Mouse (Mus musculus): Measurements from ENCODE around the gene Rpp14. TPM values are rescaled to one million over a fixed set of nuclear protein-coding genes. Genes with fewer than 3 reads are reported as not detected.
A peak's percentile ranks its signal among the peaks of the same experiment; 100 is the strongest.

Gene Rpp14
- polyA plus RNA-seq, 1 experiment from 2014 or later, result 47.6 TPM

GRCm38 (mm10) chr14:8082949-8083348 is 2.8 kb downstream of the Rpp14 start:
- Histone ChIP-seq H3K27ac (ENCODE audit: low read length) (no peak overlapping the region), H3K36me3 (ENCODE audit: control insufficient read depth, insufficient read depth, low read length) (peaks cover 24% of the 10 kb centered on the region), H3K4me1 (replicated peaks; ENCODE audit: control insufficient read depth, insufficient read depth, low read length) (peaks cover 11% of the 10 kb centered on the region), H3K9me3 (ENCODE audit: control insufficient read depth, low read length) (no peaks in the 10 kb centered on the region), H3K4me3 (ENCODE audit: low read length) (no peak overlapping the region), H3K9ac (ENCODE audit: low read length) (no peak overlapping the region), H3K4me2 (ENCODE audit: low read depth, low read length) (no peak overlapping the region), H3K27me3 (ENCODE audit: control insufficient read depth, insufficient read depth, low read depth, low read length) (no peaks in the 10 kb centered on the region)
- 83% methylated on average over 1 of the region's 1 CpGs for WGBS
- no peak for ATAC-seq (ENCODE audit: low read depth)

DNA sequence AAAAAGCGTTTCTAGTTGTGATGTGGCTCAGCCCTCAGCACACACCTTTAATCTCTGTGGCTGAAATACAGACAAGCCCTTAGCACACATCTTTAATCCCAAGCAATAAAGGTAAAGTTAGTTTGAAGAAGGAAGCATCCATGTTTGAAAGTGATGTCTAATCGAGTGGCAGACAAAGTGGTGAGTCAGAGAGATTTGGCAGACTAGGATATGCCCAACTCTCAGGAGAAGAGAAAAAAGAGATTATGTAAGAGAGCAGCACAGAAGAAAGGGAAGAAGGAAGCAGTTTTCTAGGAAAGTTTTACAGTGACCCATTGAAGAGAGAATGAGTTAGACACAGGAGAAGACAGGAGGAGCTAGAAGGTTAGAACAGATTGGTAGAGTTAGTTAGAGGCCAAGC is 8.8 kb downstream of the Rpp14 start:
- Histone ChIP-seq H3K27ac (ENCODE audit: low read length) (no peak overlapping the region), H3K27me3 (ENCODE audit: control insufficient read depth, insufficient read depth, low read depth, low read length) (no peaks in the 10 kb centered on the region), H3K4me3 (ENCODE audit: low read length) (no peak overlapping the region), H3K9ac (ENCODE audit: low read length) (no peak overlapping the region), H3K9me3 (ENCODE audit: control insufficient read depth, low read length) (no peaks in the 10 kb centered on the region), H3K4me1 (replicated peaks; ENCODE audit: control insufficient read depth, insufficient read depth, low read length) (no peaks in the 10 kb centered on the region), H3K4me2 (ENCODE audit: low read depth, low read length) (no peak overlapping the region), H3K36me3 (ENCODE audit: control insufficient read depth, insufficient read depth, low read length) (peaks cover 42% of the 10 kb centered on the region)
- 95% methylated on average over 2 of the region's 2 CpGs for WGBS
- ATAC-seq (ENCODE audit: low read depth), result no peak

DNA sequence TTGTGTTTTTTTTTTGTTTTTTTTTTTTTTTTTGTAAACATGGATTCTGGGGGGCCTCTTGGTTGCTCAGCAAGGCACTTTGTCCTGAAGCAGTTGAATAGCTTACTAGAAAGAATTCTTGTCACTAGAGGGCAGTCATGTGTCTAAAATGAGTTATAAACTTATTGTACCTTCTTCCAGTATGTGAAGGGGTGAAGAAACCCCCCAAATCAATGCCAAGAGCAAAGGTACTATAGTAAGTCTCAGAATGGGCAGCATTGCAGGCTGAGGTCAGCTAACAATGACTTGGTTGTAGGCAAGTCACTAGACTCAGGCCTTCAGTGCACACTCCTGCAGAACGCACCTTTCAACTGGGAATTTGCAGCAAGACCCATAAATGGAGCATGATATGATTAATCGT is 12.4 kb downstream of the Rpp14 start:
- H3K9ac ChIP-seq (ENCODE audit: low read length), result no peak overlapping the region
- no peak overlapping the region for H3K4me3 ChIP-seq (ENCODE audit: low read length)
- no peaks in the 10 kb centered on the region for H3K27me3 ChIP-seq (ENCODE audit: control insufficient read depth, insufficient read depth, low read depth, low read length)
- no peak for ATAC-seq (ENCODE audit: low read depth)
- H3K36me3 ChIP-seq (ENCODE audit: control insufficient read depth, insufficient read depth, low read length), result peaks cover 24% of the 10 kb centered on the region
- H3K27ac ChIP-seq (ENCODE audit: low read length), result no peak overlapping the region
- 89% methylated on average over 2 of the region's 2 CpGs for WGBS
- no peaks in the 10 kb centered on the region for H3K9me3 ChIP-seq (ENCODE audit: control insufficient read depth, low read length)
- peaks cover 6% of the 10 kb centered on the region for H3K4me1 ChIP-seq (replicated peaks; ENCODE audit: control insufficient read depth, insufficient read depth, low read length)
- H3K4me2 ChIP-seq (ENCODE audit: low read depth, low read length), result no peak overlapping the region

- Histone ChIP-seq H3K4me1 (replicated peaks; ENCODE audit: control insufficient read depth, insufficient read depth, low read length) (peaks cover 6% of the 10 kb centered on the region), H3K4me2 (ENCODE audit: low read depth, low read length) (no peak overlapping the region), H3K36me3 (ENCODE audit: control insufficient read depth, insufficient read depth, low read length) (peaks cover 19% of the 10 kb centered on the region), H3K27ac (ENCODE audit: low read length) (no peak overlapping the region), H3K9ac (ENCODE audit: low read length) (no peak overlapping the region), H3K4me3 (ENCODE audit: low read length) (no peak overlapping the region), H3K9me3 (ENCODE audit: control insufficient read depth, low read length) (no peaks in the 10 kb centered on the region), H3K27me3 (ENCODE audit: control insufficient read depth, insufficient read depth, low read depth, low read length) (no peaks in the 10 kb centered on the region)
- WGBS, result 62% methylated on average over 5 of the region's 5 CpGs
- no peak for ATAC-seq (ENCODE audit: low read depth)
Measured at GRCm38 (mm10) chr14:8093427-8093826, 13.3 kb downstream of the Rpp14 start.

DNA sequence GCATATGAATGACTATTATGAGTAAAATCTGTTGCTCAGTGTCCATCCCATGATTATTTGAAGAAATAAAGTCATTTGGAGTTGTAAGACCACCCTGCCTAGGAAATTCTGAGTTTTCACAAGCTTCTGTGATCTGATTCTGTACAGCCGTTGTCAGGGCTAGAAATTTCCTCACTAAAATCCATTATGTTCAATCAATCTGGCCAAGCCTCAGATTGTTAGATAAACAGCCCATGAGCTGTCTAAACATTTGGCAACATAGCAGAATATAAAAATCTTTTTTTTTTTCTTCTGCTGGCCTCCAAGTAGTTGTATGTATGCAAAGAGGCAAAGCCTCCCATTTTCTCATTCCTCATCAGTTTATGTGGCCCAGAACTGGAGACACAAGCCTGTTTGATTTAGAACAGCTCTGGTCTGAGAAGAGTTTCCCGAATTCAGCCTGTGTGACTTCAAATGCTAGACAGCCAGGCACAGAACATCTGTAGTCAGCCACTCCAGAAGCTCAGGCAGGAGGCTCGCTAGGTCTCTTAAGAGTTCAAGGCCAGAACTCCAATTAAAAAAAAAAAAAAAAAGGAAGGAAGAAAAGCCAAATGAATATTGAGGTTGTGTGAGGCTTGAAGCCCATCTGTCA is 14.9 kb downstream of the Rpp14 start:
- H3K9ac ChIP-seq (ENCODE audit: low read length), result no peak overlapping the region
- no peaks in the 10 kb centered on the region for H3K27me3 ChIP-seq (ENCODE audit: control insufficient read depth, insufficient read depth, low read depth, low read length)
- H3K4me1 ChIP-seq (replicated peaks; ENCODE audit: control insufficient read depth, insufficient read depth, low read length), result peaks cover 11% of the 10 kb centered on the region
- H3K9me3 ChIP-seq (ENCODE audit: control insufficient read depth, low read length), result no peaks in the 10 kb centered on the region
- H3K4me2 ChIP-seq (ENCODE audit: low read depth, low read length), result peak overlapping the region; percentile 30
- H3K4me3 ChIP-seq (ENCODE audit: low read length), result no peak overlapping the region
- WGBS, result 28% methylated on average over 3 of the region's 3 CpGs
- peak overlapping the region; percentile 73 for H3K27ac ChIP-seq (ENCODE audit: low read length)
- H3K36me3 ChIP-seq (ENCODE audit: control insufficient read depth, insufficient read depth, low read length), result peaks cover 9% of the 10 kb centered on the region
- ATAC-seq (ENCODE audit: low read depth), result peak; percentile 59

- peak overlapping the region; percentile 3; the same call in 1 of the 2 replicates for H3K9ac ChIP-seq (ENCODE audit: low read length)
- H3K27ac ChIP-seq (ENCODE audit: low read length), result peak overlapping the region; percentile 73
- ATAC-seq (ENCODE audit: low read depth), result peak; percentile 11
- peak overlapping the region; percentile 30 for H3K4me2 ChIP-seq (ENCODE audit: low read depth, low read length)
- no peak overlapping the region for H3K4me3 ChIP-seq (ENCODE audit: low read length)
- H3K36me3 ChIP-seq (ENCODE audit: control insufficient read depth, insufficient read depth, low read length), result peaks cover 4% of the 10 kb centered on the region
- no peaks in the 10 kb centered on the region for H3K27me3 ChIP-seq (ENCODE audit: control insufficient read depth, insufficient read depth, low read depth, low read length)
- peaks cover 11% of the 10 kb centered on the region for H3K4me1 ChIP-seq (replicated peaks; ENCODE audit: control insufficient read depth, insufficient read depth, low read length)
- no peaks in the 10 kb centered on the region for H3K9me3 ChIP-seq (ENCODE audit: control insufficient read depth, low read length)
- 29% methylated on average over 7 of the region's 7 CpGs for WGBS
Measured at GRCm38 (mm10) chr14:8095562-8095950, 15.4 kb downstream of the Rpp14 start.

DNA sequence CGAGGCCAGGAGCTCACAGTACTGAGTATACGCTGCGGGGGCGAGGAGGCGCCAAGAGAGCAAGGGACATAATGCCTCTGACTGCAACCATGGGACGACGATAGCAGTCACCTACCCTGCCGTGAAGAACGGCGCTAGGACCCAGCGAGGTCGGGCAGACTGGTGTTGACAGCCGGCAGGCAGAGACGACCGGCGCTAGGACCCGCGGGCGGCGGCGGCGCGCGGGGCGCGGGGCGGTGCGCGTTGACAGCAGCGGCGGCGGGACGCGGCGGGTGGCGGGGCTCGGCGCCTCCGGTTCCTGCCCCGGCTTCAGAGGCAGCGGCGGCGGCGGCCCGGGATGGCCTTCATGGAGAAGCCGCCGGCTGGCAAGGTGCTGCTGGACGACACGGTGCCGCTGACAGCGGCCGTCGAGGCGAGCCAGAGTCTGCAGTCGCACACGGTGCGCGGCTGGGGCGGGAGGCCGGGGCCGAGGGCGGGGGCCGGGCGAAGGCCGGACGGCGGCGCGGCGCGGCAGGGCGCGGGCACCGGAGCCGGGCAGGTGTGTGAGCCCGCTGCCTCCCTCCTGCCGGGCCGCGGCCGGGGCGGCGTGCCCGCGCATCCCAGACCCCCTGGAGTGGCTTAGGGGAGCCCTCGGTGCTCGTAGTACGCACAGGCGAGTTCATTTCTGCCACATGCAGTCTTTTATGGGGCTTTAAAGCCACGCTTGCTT is 18.0 kb downstream of the Rpp14 start, which contains the start of gene Pxk:
Gene Pxk, plus strand, starts transcription at position 234 of the 709 bp plus-strand sequence.
- peaks cover 14% of the 10 kb centered on the region for H3K4me1 ChIP-seq (replicated peaks; ENCODE audit: control insufficient read depth, insufficient read depth, low read length)
- WGBS, result under 1% methylated on average over 65 of the region's 89 CpGs
- H3K9me3 ChIP-seq (ENCODE audit: control insufficient read depth, low read length), result no peaks in the 10 kb centered on the region
- H3K27ac ChIP-seq (ENCODE audit: low read length), result peak within 1 kb of the TSS; percentile 33; the same call in 1 of the 2 replicates
- H3K9ac ChIP-seq (ENCODE audit: low read length), result peak within 1 kb of the TSS; percentile 78
- H3K27me3 ChIP-seq (ENCODE audit: control insufficient read depth, insufficient read depth, low read depth, low read length), result no peaks in the 10 kb centered on the region
- peak within 1 kb of the TSS; percentile 77 for H3K4me2 ChIP-seq (ENCODE audit: low read depth, low read length)
- ATAC-seq (ENCODE audit: low read depth), result peak; percentile 90
- H3K36me3 ChIP-seq (ENCODE audit: control insufficient read depth, insufficient read depth, low read length), result no peaks in the 10 kb centered on the region
- peak within 1 kb of the TSS; percentile 84 for H3K4me3 ChIP-seq (ENCODE audit: low read length)

DNA sequence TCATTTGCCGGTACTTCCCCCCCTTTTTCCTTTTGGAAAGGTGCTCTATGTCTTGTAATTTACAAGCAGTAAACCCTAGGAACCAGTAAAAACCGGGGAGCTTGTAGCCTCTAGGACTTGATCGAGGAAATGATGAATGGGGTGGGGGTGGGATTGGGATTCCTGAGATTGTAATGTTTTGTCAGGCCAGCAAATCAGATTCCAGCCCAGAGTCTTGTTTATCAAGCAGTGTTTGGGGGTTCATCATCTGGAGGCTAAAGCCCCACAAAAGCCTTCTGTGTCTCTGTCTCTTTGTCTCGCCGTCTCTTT is 18.5 kb downstream of the Rpp14 start:
- Histone ChIP-seq H3K27ac (ENCODE audit: low read length) (peak overlapping the region; percentile 33; the same call in 1 of the 2 replicates), H3K9ac (ENCODE audit: low read length) (peak overlapping the region; percentile 78), H3K9me3 (ENCODE audit: control insufficient read depth, low read length) (no peaks in the 10 kb centered on the region), H3K4me2 (ENCODE audit: low read depth, low read length) (peak overlapping the region; percentile 77), H3K27me3 (ENCODE audit: control insufficient read depth, insufficient read depth, low read depth, low read length) (no peaks in the 10 kb centered on the region), H3K4me3 (ENCODE audit: low read length) (peak overlapping the region; percentile 84), H3K36me3 (ENCODE audit: control insufficient read depth, insufficient read depth, low read length) (no peaks in the 10 kb centered on the region), H3K4me1 (replicated peaks; ENCODE audit: control insufficient read depth, insufficient read depth, low read length) (peaks cover 14% of the 10 kb centered on the region)
- peak; percentile 4; the same call in 1 of the 2 replicates for ATAC-seq (ENCODE audit: low read depth)
- WGBS, result 3% methylated on average over 5 of the region's 5 CpGs

GRCm38 (mm10) chr14:8099561-8100021 is 19.4 kb downstream of the Rpp14 start:
- Histone ChIP-seq H3K9ac (ENCODE audit: low read length) (peak overlapping the region; percentile 40), H3K27ac (ENCODE audit: low read length) (no peak overlapping the region), H3K36me3 (ENCODE audit: control insufficient read depth, insufficient read depth, low read length) (no peaks in the 10 kb centered on the region), H3K4me1 (replicated peaks; ENCODE audit: control insufficient read depth, insufficient read depth, low read length) (peaks cover 14% of the 10 kb centered on the region), H3K9me3 (ENCODE audit: control insufficient read depth, low read length) (no peaks in the 10 kb centered on the region), H3K27me3 (ENCODE audit: control insufficient read depth, insufficient read depth, low read depth, low read length) (no peaks in the 10 kb centered on the region), H3K4me3 (ENCODE audit: low read length) (peak overlapping the region; percentile 15; the same call in 1 of the 2 replicates), H3K4me2 (ENCODE audit: low read depth, low read length) (peak overlapping the region; percentile 41)
- ATAC-seq (ENCODE audit: low read depth), result no peak
- 47% methylated on average over 10 of the region's 10 CpGs for WGBS
